ENCODE assay signal across 8 mouse cellular contexts in the genomic region with DNA sequence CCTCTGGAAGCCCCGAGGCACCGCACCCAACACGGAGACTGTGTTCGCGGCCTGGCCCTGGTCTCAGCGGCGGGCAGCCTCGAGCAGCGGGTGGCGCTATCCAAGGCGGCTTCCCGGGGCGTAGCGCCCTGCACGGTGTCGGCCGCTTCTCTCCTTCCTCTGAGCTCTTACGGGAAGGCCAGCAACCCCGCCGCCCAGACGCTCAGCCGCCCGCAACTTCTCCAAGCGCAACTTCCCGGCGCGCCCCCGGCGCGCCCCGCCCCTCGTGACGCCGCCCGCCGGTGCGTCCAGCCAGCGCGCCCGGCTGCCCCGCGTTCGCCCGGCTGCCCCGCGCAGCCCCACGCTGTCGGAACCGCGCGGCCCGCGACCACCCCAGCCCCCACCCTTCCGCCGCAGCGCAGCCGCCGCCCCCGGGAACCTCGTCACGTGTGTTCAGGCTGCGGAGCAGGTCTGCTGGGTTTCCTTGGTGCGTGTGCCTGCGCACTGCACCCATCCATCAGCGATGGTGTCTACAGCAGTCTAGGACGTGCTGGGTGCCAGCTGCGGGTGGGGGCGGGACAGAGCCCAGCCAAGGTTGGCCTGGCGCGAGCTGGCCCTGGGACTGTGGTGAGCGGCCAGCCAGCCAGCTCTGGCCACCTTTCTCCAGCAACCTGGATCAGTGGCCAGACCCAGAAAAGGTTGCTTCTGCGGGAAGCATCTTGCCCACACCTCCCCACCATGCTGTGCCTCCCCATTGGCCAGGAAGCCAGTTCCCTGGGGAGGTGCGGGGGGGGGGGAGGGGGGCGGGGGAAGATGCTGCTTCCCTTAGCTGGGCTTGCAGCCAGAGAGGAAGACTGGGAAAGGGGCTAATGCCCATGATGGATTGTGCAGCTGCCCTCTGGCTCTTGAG. TPM values are rescaled to one million over a fixed set of nuclear protein-coding genes. Genes with fewer than 3 reads are reported as not detected.
DNase-seq lines count a peak whose midpoint lies in the region; ATAC-seq and TF ChIP-seq lines count a peak whose summit lies in the region.

A gene (minus strand): TSS at position 212 of the 889 bp plus-strand sequence.
A gene (plus strand): TSS at position 264 of the 889 bp plus-strand sequence.

- ATAC-seq in hindbrain, embryonic 14.5 days (ENCODE audit: low FRiP score): peak; percentile 90

- intact Hi-C loops in gastrocnemius, adult 2 months (cut with DNase I): loop anchor here (5.0 kb wide), 1 partner anchor 78 kb away; no protein-coding TSS in a partner anchor

- 0 out of 2 replicates have a peak, but pooled peaks cover 8% of the 10 kb centered on the region for H3K36me3 ChIP-seq in hindbrain, embryonic 14.5 days (replicated peaks; ENCODE audit: control insufficient read depth, insufficient read depth)

- peak within 1 kb of the TSS; percentile 92 for H3K27ac ChIP-seq in gastrocnemius, adult 2 months
- peak within 1 kb of the TSS; percentile 72 for H3K27ac ChIP-seq in hindbrain, embryonic 14.5 days

- no peaks in the 10 kb centered on the region for H3K9me3 ChIP-seq in hindbrain, embryonic 14.5 days (ENCODE audit: control insufficient read depth, low read length)

- peak within 1 kb of the TSS; percentile 97 for H3K4me2 ChIP-seq in hindbrain, embryonic 14.5 days (replicated peaks)

- H3K4me1 ChIP-seq in hindbrain, embryonic 14.5 days (replicated peaks; ENCODE audit: control insufficient read depth, insufficient read depth, low read length): peaks cover 16% of the 10 kb centered on the region; the same call in 1 of the 2 replicates

- under 1% methylated on average over 58 of the region's 74 CpGs for WGBS in hindbrain, embryonic 14.5 days

- no peaks in the 10 kb centered on the region for H3K27me3 ChIP-seq in hindbrain, embryonic 14.5 days (ENCODE audit: control insufficient read depth, insufficient read depth, low read length)

- peak; percentile 40 for TF ChIP-seq CTCF in gastrocnemius, adult 2 months (IDR thresholded peaks at IDR 0.05)

- peak within 1 kb of the TSS; percentile 76 for H3K4me3 ChIP-seq in gastrocnemius, adult 2 months
- H3K4me3 ChIP-seq in hindbrain, embryonic 14.5 days (replicated peaks; ENCODE audit: low read length): peak within 1 kb of the TSS; percentile 53

- peak within 1 kb of the TSS; percentile 68 for H3K9ac ChIP-seq in hindbrain, embryonic 14.5 days

- DNase-seq in adrenal gland, postnatal 25 days: peak; percentile 64
- DNase-seq in cerebellum, postnatal 25 days: peak; percentile 46 to 68
- DNase-seq in gastrocnemius, adult 2 months: peak; percentile 77
- DNase-seq in hindbrain, embryonic 14.5 days (ENCODE audit: low spot score): peak; percentile 55
- peak; percentile 53 to 65 for DNase-seq in left cerebral cortex, adult 18-20 months (ENCODE audit: low spot score in 2 of 2)
- peak; percentile 35 for DNase-seq in lung, postnatal 25 days (ENCODE audit: low spot score)
- peak; percentile 74 to 81 for DNase-seq in right cerebral cortex, postnatal 10 days (ENCODE audit: low spot score in 2 of 2)
- DNase-seq in thymus, postnatal 14 days: no peak

RNA-seq across cellular contexts. Expression of the first gene that starts in this region (rescaled TPM):
- 2.6 and 3.8 TPM in 2 replicates for total RNA-seq in adrenal gland, postnatal 25 days (2021)
- 1 to 10 TPM; 3.0 to 6.3 TPM for total RNA-seq in gastrocnemius, adult 2 months (2021)
- polyA plus RNA-seq in hindbrain, embryonic 14.5 days (2014; fragmentation: Nextera tagmentation; extraction: Ambion mirVana): 5.0 and 7.0 TPM in 2 replicates
- total RNA-seq in left cerebral cortex, adult 18-20 months (2021): 1 to 10 TPM; 8.1 to 8.2 TPM

RNA-seq across cellular contexts. Expression of the second gene that starts in this region (rescaled TPM):
- total RNA-seq in adrenal gland, postnatal 25 days (2021): 3.6 TPM in 2 replicates
- 1 to 10 TPM; 1.8 to 3.1 TPM for total RNA-seq in gastrocnemius, adult 2 months (2021)
- 15.1 and 17.1 TPM in 2 replicates for polyA plus RNA-seq in hindbrain, embryonic 14.5 days (2014; fragmentation: Nextera tagmentation; extraction: Ambion mirVana)
- total RNA-seq in left cerebral cortex, adult 18-20 months (2021): 10 to 100 TPM; 62.9 to 66.0 TPM

Comparison
In these comparisons a context has a peak if more than half of its experiments do, and no peak if none do; other contexts are left out.
1. RNA of the second gene that starts in this region (total RNA-seq): 62.9 to 66.0 TPM in left cerebral cortex, adult 18-20 months; 3.6 TPM in adrenal gland, postnatal 25 days and 1.8 to 3.1 TPM in gastrocnemius, adult 2 months; every median in the first group is over 10 times any median in the second.